Mouse (Mus musculus) Muller cell, postnatal 12 days (primary cell): ENCODE measurements at regions not wholly inside any gene's neighbourhood (a gene's known extent, or its start where the extent isn't known, plus 50 kb on each side); places are given as distances from the start of the nearest gene placed in this dataset.

Experiments
- DNase-seq: peaks from one replicate; pipeline ENCODE4 v3.0.0-alpha.2; 2015; ENCODE audit errors: inconsistent ontology term

DNA sequence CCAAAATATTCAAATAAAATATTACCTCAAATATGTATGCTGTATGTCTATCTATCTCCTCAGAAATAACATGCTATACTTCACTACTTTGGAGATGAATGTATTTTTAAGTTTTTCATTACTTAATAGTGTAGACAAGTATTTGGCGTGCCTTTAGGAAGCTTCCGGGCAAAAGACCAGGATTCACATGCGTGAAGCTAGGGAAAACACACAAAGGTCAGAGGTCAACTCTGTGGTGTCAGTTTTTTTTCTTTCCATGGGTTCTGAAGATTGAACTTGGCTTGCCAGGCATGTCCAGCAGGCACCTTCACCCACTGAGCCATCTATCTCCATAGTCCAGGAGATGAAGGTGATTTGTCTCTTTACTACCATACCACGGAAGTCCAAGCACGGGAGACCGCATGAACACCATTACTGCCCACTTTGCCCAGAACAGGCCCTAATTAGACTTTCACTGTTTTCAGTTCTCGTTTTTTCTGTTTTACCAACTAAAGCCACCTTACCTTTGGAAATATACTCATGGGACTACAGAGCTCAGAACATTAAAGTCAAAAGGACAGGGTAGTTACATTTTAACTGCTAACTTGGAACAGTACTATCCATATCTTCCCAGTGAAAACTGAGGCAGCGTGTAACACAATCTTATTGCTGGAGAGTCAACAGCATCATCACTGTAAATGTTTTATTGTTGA is 76.9 kb upstream of the Ak4 start:
- no peak for DNase-seq

DNA sequence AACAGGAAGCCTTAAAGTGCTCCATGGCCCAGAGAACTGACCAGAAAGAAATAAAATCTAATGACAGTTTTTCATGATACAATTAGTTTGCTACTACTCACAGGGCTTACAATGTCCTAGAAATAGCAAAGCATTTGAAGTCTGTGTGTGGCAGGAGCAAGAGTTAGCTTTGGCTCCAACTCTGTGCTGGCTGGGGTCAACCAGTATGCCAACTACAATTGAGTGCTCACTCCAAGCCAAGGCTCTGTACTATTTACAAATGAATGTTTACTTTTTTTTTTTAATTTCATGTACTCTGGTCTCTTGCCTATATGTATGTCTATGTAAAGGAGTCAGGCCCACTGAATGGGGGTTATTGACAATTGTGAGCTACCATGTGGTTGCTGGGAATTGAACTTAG is 75.7 kb upstream of the Jak1 start:
- DNase-seq, result no peak

GRCm38 (mm10) chr4:101338211-101338610 is 73.1 kb upstream of the Jak1 start:
- DNase-seq, result no peak

DNA sequence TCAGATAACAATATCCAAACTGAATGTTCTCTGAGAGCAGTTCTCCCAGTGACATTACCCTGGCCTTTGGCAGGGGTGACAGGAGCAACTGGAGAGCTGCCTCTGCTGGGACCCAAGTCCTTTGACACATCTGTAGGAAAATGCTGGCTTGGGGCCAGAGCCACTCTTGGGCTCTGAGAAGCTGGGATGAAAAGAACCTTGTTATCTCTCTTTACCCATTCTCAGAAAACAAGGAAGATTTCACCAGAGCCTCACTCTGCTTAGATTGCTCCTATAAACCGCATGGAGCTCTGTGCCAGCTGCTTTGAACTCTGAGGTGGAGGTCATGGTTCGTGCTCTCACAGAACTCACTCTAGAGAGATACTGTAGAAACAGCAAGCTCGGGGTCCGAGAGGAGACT is 71.7 kb upstream of the Jak1 start:
- DNase-seq, result no peak

- DNase-seq, result no peak
Observed at GRCm38 (mm10) chr4:101336371-101336770, 71.3 kb upstream of the Jak1 start.

DNA sequence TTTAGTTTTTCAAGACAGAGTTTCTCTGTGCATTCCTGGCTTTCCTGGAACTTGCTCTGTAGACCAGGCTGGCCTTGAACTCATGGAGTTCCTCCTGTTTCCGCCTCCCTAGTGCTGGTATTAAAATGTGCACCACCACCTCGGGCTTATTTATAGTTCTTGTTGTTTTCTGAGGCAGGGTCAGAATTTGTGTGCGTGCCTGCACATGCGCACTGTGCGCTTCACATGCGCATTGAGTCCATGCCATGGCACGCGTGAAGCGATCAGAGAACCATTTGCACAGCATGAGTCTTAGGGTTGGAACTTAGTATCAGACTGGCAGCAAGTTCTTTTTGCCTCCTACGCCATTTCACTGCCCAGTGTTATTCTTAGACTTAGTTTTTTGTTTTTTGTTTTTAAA is 68.8 kb upstream of the Jak1 start:
- no peak for DNase-seq

DNA sequence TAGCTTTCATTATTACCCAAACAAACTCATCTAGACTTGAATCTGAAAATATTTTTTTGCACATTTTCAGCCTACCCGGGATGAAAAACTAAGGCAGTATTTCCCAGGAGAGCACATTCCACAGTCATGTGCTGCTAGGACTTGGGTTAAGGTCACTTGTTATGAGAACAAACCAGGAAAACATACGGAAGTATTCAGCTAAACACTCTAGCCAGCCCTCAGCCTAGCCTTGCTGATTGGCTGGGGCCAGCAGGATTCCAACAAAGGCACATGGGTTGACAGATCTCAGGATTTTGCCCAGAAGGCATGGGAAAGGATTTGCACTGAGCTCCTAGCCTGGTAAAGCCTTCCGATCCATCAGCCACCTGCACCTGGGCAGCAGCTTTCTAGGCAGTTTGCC is 68.0 kb upstream of the Jak1 start:
- no peak for DNase-seq

DNA sequence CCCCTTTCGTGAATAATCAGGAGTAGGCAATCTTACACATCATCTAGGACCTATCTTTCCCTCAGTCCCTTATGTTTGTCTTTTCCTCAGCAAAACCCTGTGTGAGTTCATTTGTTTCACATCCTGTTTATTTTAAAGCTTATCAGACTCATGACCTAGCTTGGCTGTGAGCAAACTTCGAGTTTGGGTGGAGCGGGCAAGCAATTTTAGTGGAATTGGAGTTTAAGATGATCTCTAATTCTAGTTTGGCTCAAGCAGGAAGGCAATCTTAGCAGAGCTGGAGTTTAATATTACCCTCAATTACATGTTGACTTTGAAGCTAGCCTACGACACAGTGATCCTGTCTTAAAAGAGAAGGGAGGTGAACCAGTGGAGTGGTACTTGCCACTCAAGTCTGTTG is 66.1 kb upstream of the Jak1 start:
- no peak for DNase-seq

GRCm38 (mm10) chr4:101329060-101329459 is 64.0 kb upstream of the Jak1 start:
- no peak for DNase-seq

- DNase-seq, result no peak
Observed at GRCm38 (mm10) chr4:101326067-101326466, 61.0 kb upstream of the Jak1 start.

- DNase-seq, result no peak
Observed at GRCm38 (mm10) chr4:101321731-101322130, 56.6 kb upstream of the Jak1 start.

DNA sequence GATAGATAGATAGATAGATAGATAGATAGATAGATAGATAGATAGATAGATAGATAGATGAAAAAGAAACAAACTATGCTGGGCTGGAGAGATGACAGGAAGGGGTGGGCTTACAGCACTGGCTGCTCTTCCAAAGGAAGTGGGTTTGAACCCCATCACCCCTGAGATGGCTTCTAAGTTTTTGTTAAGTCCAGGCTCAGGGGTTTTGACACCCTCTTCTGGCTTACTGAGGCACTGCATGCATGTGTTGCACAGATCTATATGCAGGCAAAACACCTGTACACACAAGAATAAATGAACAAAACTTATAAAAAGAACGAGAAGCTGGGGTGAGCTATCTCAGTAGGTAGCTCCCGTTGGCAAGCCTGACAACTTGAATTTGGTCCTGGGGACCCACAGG is 55.5 kb upstream of the Jak1 start:
- no peak for DNase-seq

- no peak for DNase-seq
Observed at GRCm38 (mm10) chr4:101319681-101320220, 54.7 kb upstream of the Jak1 start.

GRCm38 (mm10) chr4:101318836-101319235 is 53.8 kb upstream of the Jak1 start:
- no peak for DNase-seq

DNA sequence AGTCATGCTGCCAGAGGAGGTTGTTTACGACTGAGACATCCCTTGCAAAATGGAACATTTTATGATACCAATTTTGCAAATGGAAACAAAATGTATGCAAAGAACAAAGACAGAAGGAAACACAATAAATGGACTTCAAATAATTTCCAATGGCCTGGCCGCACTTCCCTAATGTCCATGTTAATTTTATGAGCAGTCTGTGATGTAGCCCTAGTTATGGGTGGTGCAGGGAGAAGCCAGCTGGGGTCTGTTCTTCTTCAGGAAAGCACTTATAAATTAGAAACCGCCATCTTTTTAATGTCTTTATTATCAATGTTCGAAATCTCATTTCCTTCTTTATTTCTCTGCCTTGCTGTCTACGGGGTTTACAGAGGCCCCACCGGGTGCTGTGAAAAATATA is 51.0 kb upstream of the Jak1 start:
- DNase-seq, result no peak
